Mouse (Mus musculus) bone marrow macrophage, adult 2 months (primary cell): ENCODE results near the gene Fcrla. TPM values are rescaled to one million over a fixed set of nuclear protein-coding genes. Genes with fewer than 3 reads are reported as not detected.

Experiments
- H3K27ac ChIP-seq: 2 replicates; pipeline ENCODE4 v1.5.1; 2012; ENCODE audit warnings: low read depth, low read length; ENCODE audit not compliant: insufficient read depth
- H3K4me1 ChIP-seq: 2 replicates; pipeline ENCODE4 v1.6.1; 2012; ENCODE audit warnings: low read length; ENCODE audit not compliant: control insufficient read depth, insufficient read depth
- H3K4me3 ChIP-seq: 2 replicates; pipeline ENCODE4 v1.5.1; 2012; ENCODE audit warnings: mild to moderate bottlenecking, low read length, moderate library complexity; ENCODE audit not compliant: insufficient read depth
- CTCF ChIP-seq: IDR thresholded peaks from 2 replicates; pipeline ENCODE4 v1.5.1; 2012; ENCODE audit warnings: low read depth, mild to moderate bottlenecking, low read length, moderate library complexity
- POLR2A ChIP-seq: IDR thresholded peaks from 2 replicates; pipeline ENCODE4 v1.6.1; 2012; ENCODE audit warnings: mild to moderate bottlenecking, low read depth, low read length, borderline replicate concordance
- polyA plus RNA-seq: library from polyadenylated mRNA; stranded (reverse); fragments of >200 nt; gene quantifications from 2 replicates; pipeline ENCODE4 v1.2.4, GENCODE M21; 2012; ENCODE audit not compliant: missing spikeins, insufficient read depth, insufficient read length

The Fcrla gene
- polyA plus RNA-seq, 1 experiment, result not detected

DNA sequence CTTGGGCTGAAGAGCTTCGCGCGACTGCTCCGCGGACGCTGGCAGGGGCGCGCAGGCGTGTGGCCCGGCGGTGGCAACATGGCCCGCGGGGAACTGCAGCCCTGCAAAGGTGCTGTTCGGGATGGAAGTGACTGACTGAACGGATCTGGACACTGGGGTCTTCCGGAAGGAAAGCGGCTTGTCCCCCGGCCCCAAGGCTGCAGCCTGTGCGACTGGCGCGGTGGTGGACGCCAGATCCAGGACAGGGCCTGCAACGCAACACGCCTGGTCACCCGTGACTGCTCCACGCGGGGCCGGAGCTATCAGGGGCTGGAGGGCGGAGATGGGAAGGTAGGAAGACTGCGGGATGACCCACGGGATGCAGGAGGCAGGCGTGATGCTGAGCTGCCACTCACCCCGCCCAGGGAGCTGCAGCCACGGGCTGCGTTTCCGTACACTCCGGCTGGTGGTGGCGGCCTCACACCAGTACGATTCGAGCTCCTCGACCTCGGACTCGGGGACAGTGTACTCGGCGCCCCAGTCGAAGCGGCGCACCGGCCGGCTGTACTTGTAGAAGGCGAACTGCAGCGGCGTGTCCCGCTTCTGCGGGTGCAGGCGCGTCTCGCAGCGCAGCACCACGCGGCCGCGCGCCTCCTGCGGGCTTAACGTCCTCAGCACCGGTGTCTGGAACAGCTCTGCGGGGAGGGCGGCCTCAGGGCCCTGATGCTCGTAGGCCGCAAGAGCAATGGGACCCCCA is 19.8 kb downstream of the Fcrla start:
- no peak for TF ChIP-seq POLR2A
- no peak for TF ChIP-seq CTCF
- Histone ChIP-seq H3K27ac (no peak overlapping the region), H3K4me3 (peak overlapping the region; percentile 54), H3K4me1 (peaks cover 29% of the 10 kb centered on the region)

DNA sequence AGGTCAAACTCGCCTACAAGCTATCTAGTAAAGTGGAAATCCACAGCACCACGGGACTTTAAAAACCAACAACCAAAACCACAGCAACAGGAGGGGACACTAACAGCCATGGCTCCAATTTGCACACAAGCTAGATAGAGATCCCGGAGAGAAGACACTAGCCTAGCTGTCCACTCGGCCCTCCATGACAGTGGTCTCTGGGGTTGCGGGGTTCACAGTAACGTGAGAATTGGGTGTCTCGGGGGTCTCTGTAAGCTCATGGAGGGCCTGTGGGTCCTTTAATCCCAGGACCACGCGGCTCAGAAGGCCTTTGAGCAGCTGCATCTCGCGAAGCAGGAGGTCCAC is 20.3 kb downstream of the Fcrla start:
- TF ChIP-seq POLR2A (no peak), CTCF (no peak)
- no peak overlapping the region for H3K4me3 ChIP-seq
- no peak overlapping the region for H3K27ac ChIP-seq
- peaks cover 28% of the 10 kb centered on the region for H3K4me1 ChIP-seq

GRCm38 (mm10) chr1:170903485-170903884 is 23.9 kb downstream of the Fcrla start:
- H3K4me3 ChIP-seq, result no peak overlapping the region
- TF ChIP-seq CTCF, result no peak
- peaks cover 33% of the 10 kb centered on the region for H3K4me1 ChIP-seq
- peak overlapping the region; percentile 54 for H3K27ac ChIP-seq

DNA sequence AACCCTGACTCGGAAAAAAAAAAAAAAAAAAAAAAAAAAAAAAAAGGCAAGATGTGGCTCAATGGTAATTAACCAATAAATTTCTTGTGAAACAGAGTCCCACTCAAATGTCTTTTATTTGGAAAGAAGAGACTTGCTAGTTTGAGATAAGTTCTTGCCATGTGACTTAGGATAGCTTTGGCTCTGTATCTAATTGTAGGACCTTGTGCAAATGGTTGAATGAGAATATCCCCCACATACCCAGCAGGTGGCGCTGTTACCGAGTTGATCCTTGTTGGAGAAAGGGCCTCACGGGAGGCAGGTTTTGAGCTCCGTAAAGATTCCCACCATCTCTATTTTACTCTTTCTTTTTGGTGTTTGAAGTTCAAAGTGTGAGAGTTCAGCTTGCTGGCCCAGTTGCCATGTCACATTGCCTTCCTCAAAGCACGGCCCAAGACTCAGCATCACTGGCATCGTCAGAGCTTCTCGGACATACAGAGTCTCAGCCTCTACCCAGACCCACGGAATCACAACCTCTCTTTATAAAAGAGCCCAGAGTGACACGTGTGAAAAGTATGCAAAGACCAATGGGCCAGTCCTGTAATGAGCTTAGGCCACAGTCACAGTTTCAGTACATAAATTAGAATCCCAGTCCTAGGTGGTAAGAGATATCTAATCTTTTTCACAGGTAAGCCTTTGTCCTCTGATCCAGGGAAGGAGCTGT is 25.7 kb downstream of the Fcrla start:
- H3K27ac ChIP-seq, result no peak overlapping the region

DNA sequence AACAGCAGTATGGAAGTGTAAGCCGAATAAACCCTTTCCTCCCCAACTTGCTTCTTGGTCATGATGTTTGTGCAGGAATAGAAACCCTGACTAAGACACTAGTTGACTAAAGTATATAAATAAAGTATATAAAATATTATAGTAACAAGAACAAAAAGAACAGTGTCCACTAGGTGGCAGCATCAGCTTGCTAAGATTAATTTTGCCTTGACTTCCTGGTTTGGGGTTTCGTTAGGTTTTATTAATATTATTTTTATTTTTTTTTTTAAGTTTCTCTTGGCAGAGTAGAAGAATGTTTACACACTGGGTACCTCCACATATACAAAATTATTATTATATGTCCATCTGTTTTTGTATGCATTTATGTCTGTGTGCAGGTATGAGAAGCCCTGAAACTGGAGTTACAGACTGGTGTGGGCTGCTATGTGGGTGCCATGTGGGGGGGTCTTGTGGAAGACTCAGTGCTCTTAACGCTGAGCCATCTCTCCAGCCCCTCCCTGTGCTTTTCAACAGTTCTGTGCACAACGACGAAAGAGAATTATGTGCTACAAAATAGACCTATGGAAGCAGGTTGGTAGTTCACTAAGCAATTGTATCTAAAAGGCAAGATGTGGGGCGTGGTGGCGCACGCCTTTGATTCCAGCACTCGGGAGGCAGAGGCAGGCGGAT is 26.4 kb downstream of the Fcrla start:
- H3K4me3 ChIP-seq, result no peak overlapping the region
- H3K27ac ChIP-seq, result no peak overlapping the region
- TF ChIP-seq POLR2A (no peak), CTCF (0 out of 2 replicates have a peak, but pooled peaks have one; percentile 8)
- peaks cover 53% of the 10 kb centered on the region for H3K4me1 ChIP-seq

More for the DNA sequence above, 25.7 kb downstream of the Fcrla start:
- no peak overlapping the region for H3K4me3 ChIP-seq
- H3K4me1 ChIP-seq, result peaks cover 46% of the 10 kb centered on the region
- TF ChIP-seq CTCF, result peak; percentile 82
- TF ChIP-seq POLR2A, result no peak

DNA sequence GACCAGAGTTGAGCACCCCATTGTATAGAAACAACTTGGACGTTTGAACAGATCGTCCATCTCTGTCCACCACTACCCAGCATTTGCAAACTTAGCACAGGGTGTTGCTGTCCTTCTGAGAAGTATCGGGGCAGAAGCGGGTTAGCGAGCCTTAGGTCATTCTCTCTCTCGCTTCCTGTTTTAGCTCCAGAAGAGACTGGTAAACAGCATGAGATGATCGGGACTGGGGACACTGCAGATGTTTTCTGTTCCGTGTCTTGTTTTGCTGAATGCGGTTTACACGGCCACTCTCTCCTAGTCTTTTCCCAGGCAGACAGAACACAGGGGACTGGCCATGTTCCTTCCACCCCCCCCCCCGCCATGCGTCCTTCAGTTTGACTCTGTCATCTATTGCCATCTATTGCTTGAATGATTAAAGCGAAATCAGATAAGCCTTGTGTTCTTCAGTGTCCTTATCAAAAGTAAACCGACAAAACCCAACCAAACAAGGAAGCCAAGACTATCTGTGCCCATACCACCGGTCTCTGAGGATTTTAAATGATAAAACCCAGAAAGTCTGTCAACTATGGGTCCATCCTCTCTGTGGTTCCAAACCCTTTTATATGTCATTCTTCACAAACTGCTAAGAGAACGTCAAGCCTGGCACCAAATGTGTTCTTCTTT is 28.8 kb downstream of the Fcrla start:
- Histone ChIP-seq H3K4me3 (peak overlapping the region; percentile 36), H3K27ac (peak overlapping the region; percentile 94), H3K4me1 (peaks cover 44% of the 10 kb centered on the region)
- TF ChIP-seq POLR2A, result no peak
- no peak for TF ChIP-seq CTCF

- TF ChIP-seq CTCF (no peak), POLR2A (no peak)
- H3K27ac ChIP-seq, result peak overlapping the region; percentile 33
- peaks cover 31% of the 10 kb centered on the region for H3K4me1 ChIP-seq
- H3K4me3 ChIP-seq, result no peak overlapping the region
Measured at GRCm38 (mm10) chr1:170896651-170897281, 30.6 kb downstream of the Fcrla start.

- TF ChIP-seq CTCF (no peak), POLR2A (no peak)
Measured at GRCm38 (mm10) chr1:170894603-170895602, 32.5 kb downstream of the Fcrla start.

More at GRCm38 (mm10) chr1:170894603-170895602, 32.5 kb downstream of the Fcrla start:
- Histone ChIP-seq H3K27ac (no peak overlapping the region), H3K4me3 (no peak overlapping the region), H3K4me1 (peaks cover 28% of the 10 kb centered on the region)
